Mouse (Mus musculus) stomach, embryonic 14.5 days (tissue): ENCODE measurements around the gene 0610040J01Rik. TPM values are rescaled to one million over a fixed set of nuclear protein-coding genes. Genes with fewer than 3 reads are reported as not detected.
A peak's percentile ranks its signal among the peaks of the same experiment; 100 is the strongest.

Experiments used
- ATAC-seq: fragments of 200-750 bp; cut with Nextera tagmentation; 2 replicates; pipeline ENCODE4 v1.8.0; 2017; ENCODE audit warnings: low read depth, moderate TSS enrichment; ENCODE audit not compliant: insufficient number of reproducible peaks, insufficient read depth, low FRiP score
- H3K27ac ChIP-seq: fragments of 300-500 bp; sonication (generic); 2 replicates; pipeline ENCODE4 v1.5.1; 2014; ENCODE audit warnings: mild to moderate bottlenecking, low read length, moderate library complexity, mixed read lengths
- H3K27me3 ChIP-seq: fragments of 300-500 bp; sonication (generic); 2 replicates; pipeline ENCODE4 v1.6.1; 2014; ENCODE audit warnings: low read length, control low read depth, mixed read lengths; ENCODE audit not compliant: control insufficient read depth, insufficient read depth
- H3K36me3 ChIP-seq: fragments of 300-500 bp; sonication (generic); 2 replicates; pipeline ENCODE4 v1.6.1; 2014; ENCODE audit warnings: mild to moderate bottlenecking, control low read depth, low read length, moderate library complexity, mixed read lengths; ENCODE audit not compliant: control insufficient read depth, insufficient read depth
- H3K4me1 ChIP-seq: fragments of 300-500 bp; sonication (generic); 2 replicates; pipeline ENCODE4 v1.6.1; 2014; ENCODE audit warnings: low read length, control low read depth, mixed read lengths; ENCODE audit not compliant: control insufficient read depth, insufficient read depth
- H3K4me2 ChIP-seq: fragments of 300-500 bp; sonication (generic); replicated peaks from 2 replicates; pipeline ENCODE4 v1.6.1; 2014; ENCODE audit warnings: low read depth, low read length, control low read depth
- H3K4me3 ChIP-seq: fragments of 300-500 bp; sonication (generic); 2 replicates; pipeline ENCODE4 v1.5.1; 2014; ENCODE audit warnings: low read depth, low read length, control low read depth
- H3K9ac ChIP-seq: fragments of 300-500 bp; sonication (generic); replicated peaks from 2 replicates; pipeline ENCODE4 v1.6.1; 2014; ENCODE audit warnings: low read depth, mild to moderate bottlenecking, control low read depth, low read length, moderate library complexity, mixed read lengths
- H3K9me3 ChIP-seq: fragments of 300-500 bp; sonication (generic); 2 replicates; pipeline ENCODE4 v1.6.1; 2016; ENCODE audit warnings: low read depth, low read length, control low read depth; ENCODE audit not compliant: control insufficient read depth
- whole genome bisulfite sequencing: fragments of 180-500 bp; shearing (Covaris S2); extraction: QIAGEN DNeasy Blood & Tissue Kit; methylation state at CpG from one replicate; pipeline ENCODE4 v1.1.7; 2014; 5-methylcytosine and 5-hydroxymethylcytosine counted together
- polyA plus RNA-seq: library from polyadenylated mRNA; unstranded; fragments of >200 nt; fragmentation: Nextera tagmentation; extraction: Ambion mirVana; gene quantifications from 2 replicates; pipeline ENCODE4 v1.2.1, GENCODE M21; 2014

The 0610040J01Rik gene
- polyA plus RNA-seq, 1 experiment from 2014 or later, result 28.0 TPM

- H3K27me3 ChIP-seq, result no peaks in the 10 kb centered on the region
- WGBS, result 64% methylated on average over 4 of the region's 4 CpGs
- no peak overlapping the region for H3K27ac ChIP-seq
- no peaks in the 10 kb centered on the region for H3K9me3 ChIP-seq
- peaks cover 4% of the 10 kb centered on the region; the same call in 1 of the 2 replicates for H3K36me3 ChIP-seq
- no peak overlapping the region for H3K9ac ChIP-seq
- H3K4me3 ChIP-seq, result no peak overlapping the region
- no peak overlapping the region for H3K4me2 ChIP-seq
- 0 out of 2 replicates have a peak, but pooled peaks have one; percentile 63 for ATAC-seq
- no peaks in the 10 kb centered on the region for H3K4me1 ChIP-seq
These were observed 126.4 kb downstream of the 0610040J01Rik start for GRCm38 (mm10) chr5:63938575-63938974.

GRCm38 (mm10) chr5:63941891-63942290, 129.7 kb downstream of the 0610040J01Rik start:
- ATAC-seq, result no peak
- Histone ChIP-seq H3K9ac (no peak overlapping the region), H3K4me3 (no peak overlapping the region), H3K4me2 (no peak overlapping the region), H3K36me3 (no peaks in the 10 kb centered on the region), H3K27me3 (no peaks in the 10 kb centered on the region), H3K9me3 (no peaks in the 10 kb centered on the region), H3K4me1 (no peaks in the 10 kb centered on the region), H3K27ac (no peak overlapping the region)
- WGBS, result 62% methylated on average over 5 of the region's 5 CpGs

- Histone ChIP-seq H3K9me3 (no peaks in the 10 kb centered on the region), H3K4me1 (no peaks in the 10 kb centered on the region), H3K27me3 (no peaks in the 10 kb centered on the region), H3K36me3 (no peaks in the 10 kb centered on the region), H3K9ac (no peak overlapping the region), H3K27ac (no peak overlapping the region), H3K4me3 (no peak overlapping the region), H3K4me2 (no peak overlapping the region)
- WGBS, result 90% methylated on average over 9 of the region's 9 CpGs
- no peak for ATAC-seq
These were observed 131.1 kb downstream of the 0610040J01Rik start for GRCm38 (mm10) chr5:63943291-63943690.

DNA sequence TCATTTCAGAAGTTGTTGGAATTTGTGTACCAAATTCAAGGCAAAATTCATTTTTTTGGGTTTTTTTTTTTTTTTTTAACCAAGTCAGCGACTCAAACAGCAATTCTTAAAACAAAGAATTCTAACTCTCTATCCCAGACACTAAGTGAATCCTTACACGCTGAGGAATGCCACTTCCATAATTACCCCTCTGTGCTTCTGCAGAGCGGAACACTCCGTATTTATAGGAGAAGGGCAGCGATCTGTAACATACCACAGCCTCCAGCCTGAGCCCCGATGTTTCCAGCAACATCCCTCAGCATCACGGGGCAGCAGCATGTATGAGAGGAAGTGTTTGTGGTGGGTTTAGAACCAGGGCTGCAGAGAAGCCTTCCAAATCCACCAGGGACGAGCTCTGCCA, 135.4 kb downstream of the 0610040J01Rik start:
- Histone ChIP-seq H3K4me1 (peaks cover 10% of the 10 kb centered on the region), H3K4me2 (no peak overlapping the region), H3K4me3 (no peak overlapping the region), H3K9me3 (no peaks in the 10 kb centered on the region), H3K27ac (no peak overlapping the region), H3K36me3 (no peaks in the 10 kb centered on the region), H3K9ac (no peak overlapping the region), H3K27me3 (no peaks in the 10 kb centered on the region)
- ATAC-seq, result no peak
- 86% methylated on average over 8 of the region's 8 CpGs for WGBS

GRCm38 (mm10) chr5:63949195-63949594, 137.0 kb downstream of the 0610040J01Rik start:
- H3K9me3 ChIP-seq, result no peaks in the 10 kb centered on the region
- no peaks in the 10 kb centered on the region for H3K27me3 ChIP-seq
- H3K4me2 ChIP-seq, result no peak overlapping the region
- no peaks in the 10 kb centered on the region for H3K36me3 ChIP-seq
- 0 out of 2 replicates have a peak, but pooled peaks have one; percentile 21 for ATAC-seq
- peaks cover 10% of the 10 kb centered on the region for H3K4me1 ChIP-seq
- peak overlapping the region; percentile 33; the same call in 1 of the 2 replicates for H3K27ac ChIP-seq
- WGBS, result 22% methylated on average over 3 of the region's 3 CpGs
- no peak overlapping the region for H3K4me3 ChIP-seq
- no peak overlapping the region for H3K9ac ChIP-seq

Other genes starting within 250 kb of the 0610040J01Rik start
- gene Nwd2, start 163.3 kb upstream of the 0610040J01Rik start, polyA plus RNA-seq, result 0.85 and 1.2 TPM in 2 replicates
- gene Rell1, start 156.5 kb downstream of the 0610040J01Rik start, polyA plus RNA-seq, result 14.3 and 14.7 TPM in 2 replicates